ENCODE assay signal across 1 mouse cellular context in genomic region chr2:167071641-167072601, GRCm38 (mm10).
TF ChIP-seq lines count a peak whose summit lies in the region.

No protein-coding gene starts in this region.

TF ChIP-seq in CH12.LX, 34 proteins besides CTCF, POLR2A, EP300 and RAD21 (continued from another document):
- TF ChIP-seq ETS1 (conservative IDR thresholded peaks at IDR 0.05; ENCODE audit: low read depth, low read length) (no peak), ZNF384 (IDR thresholded peaks at IDR 0.05; ENCODE audit: low read depth, low read length) (no peak), TCF12 (IDR thresholded peaks at IDR 0.05; ENCODE audit: low read depth, low read length) (peak; percentile 19; the same call in 1 of the 2 replicates), CHD2 (IDR thresholded peaks at IDR 0.05; ENCODE audit: low read length) (peak; percentile 53; the same call in 1 of the 2 replicates), PAX5 (IDR thresholded peaks at IDR 0.05; ENCODE audit: low read length) (no peak), E2F4 (IDR thresholded peaks at IDR 0.05; ENCODE audit: insufficient replicate concordance, low read depth, low read length) (peak; percentile 44; the same call in 1 of the 2 replicates), RCOR1 (conservative IDR thresholded peaks at IDR 0.05; ENCODE audit: low read depth, low read length) (0 out of 2 replicates have a peak, but pooled peaks have one; percentile 46), ZKSCAN1 (IDR thresholded peaks at IDR 0.05; ENCODE audit: borderline replicate concordance, low read depth, low read length) (no peak), MXI1 (IDR thresholded peaks at IDR 0.05; ENCODE audit: low read depth, low read length) (0 out of 2 replicates have a peak, but pooled peaks have one; percentile 36), NRF1 (IDR thresholded peaks at IDR 0.05; ENCODE audit: low read depth, low read length) (0 out of 2 replicates have a peak, but pooled peaks have one; percentile 11), TBP (conservative IDR thresholded peaks at IDR 0.05; ENCODE audit: low read depth, low read length) (peak; percentile 80; the same call in 1 of the 2 replicates), GABPA (IDR thresholded peaks at IDR 0.05; ENCODE audit: insufficient replicate concordance, low read depth, low read length) (no peak), BHLHE40 (IDR thresholded peaks at IDR 0.05; ENCODE audit: low read depth, low read length) (peak; percentile 29; the same call in 1 of the 2 replicates), JUND (conservative IDR thresholded peaks at IDR 0.05; ENCODE audit: low read depth, low read length) (no peak; the same call in 1 of the 2 replicates), MAFK (IDR thresholded peaks at IDR 0.05; ENCODE audit: insufficient replicate concordance, low read length) (no peak), UBTF (IDR thresholded peaks at IDR 0.05; ENCODE audit: low read depth, low read length) (no peak), MAZ (IDR thresholded peaks at IDR 0.05; ENCODE audit: low read depth, low read length) (no peak), MEF2A (IDR thresholded peaks at IDR 0.05; ENCODE audit: borderline replicate concordance, low read depth, low read length) (peak; percentile 71), USF2 (conservative IDR thresholded peaks at IDR 0.05; ENCODE audit: low read depth, low read length) (no peak), POLR2AphosphoS2 (IDR thresholded peaks at IDR 0.05; ENCODE audit: low read depth, low read length) (no peak), MYC (IDR thresholded peaks at IDR 0.05; ENCODE audit: low read depth, low read length) (peak; percentile 86)
TF ChIP-seq in CH12.LX: peak in this region for 18.
